Mouse (Mus musculus): ENCODE results near the gene Smarcc1. TPM values are rescaled to one million over a fixed set of nuclear protein-coding genes. Genes with fewer than 3 reads are reported as not detected.

The Smarcc1 gene
- polyA plus RNA-seq, 1 experiment from 2014 or later, result 190 TPM

DNA sequence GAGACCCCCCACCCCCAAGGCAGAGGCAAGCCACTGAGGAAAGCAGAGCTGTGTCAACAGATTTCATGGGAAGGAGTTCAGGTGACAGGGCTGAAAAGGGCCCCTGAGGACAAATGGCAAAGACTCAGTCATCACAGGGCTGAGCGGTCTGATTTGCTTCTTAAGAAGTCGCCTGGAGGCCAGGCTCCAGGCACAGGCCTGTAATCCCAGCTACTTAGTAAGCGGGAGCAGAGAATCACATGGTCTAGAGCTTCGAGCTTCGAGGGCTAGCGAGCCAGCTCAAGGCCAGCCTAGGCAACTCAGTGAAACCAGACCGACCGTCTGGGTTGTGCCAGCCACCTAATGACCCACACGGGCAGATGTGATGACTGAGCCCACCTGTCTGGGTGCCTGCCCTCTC, 147.5 kb downstream of the Smarcc1 start:
- 79% methylated on average over 9 of the region's 9 CpGs for WGBS
- no peak overlapping the region for H3K9ac ChIP-seq (ENCODE audit: low read length)
- no peaks in the 10 kb centered on the region for H3K9me3 ChIP-seq (ENCODE audit: control insufficient read depth, low read length)
- no peak overlapping the region for H3K27ac ChIP-seq (ENCODE audit: low read depth, low read length)
- no peak for ATAC-seq (replicated peaks; ENCODE audit: low FRiP score)
- no peaks in the 10 kb centered on the region for H3K4me1 ChIP-seq (replicated peaks; ENCODE audit: control insufficient read depth, insufficient read depth, low read length)
- no peaks in the 10 kb centered on the region for H3K36me3 ChIP-seq (ENCODE audit: control insufficient read depth, insufficient read depth, low read length)
- no peak overlapping the region for H3K4me2 ChIP-seq (ENCODE audit: low read depth, low read length, severe bottlenecking)
- no peak for DNase-seq (ENCODE audit: low spot score)
- no peak overlapping the region for H3K4me3 ChIP-seq (ENCODE audit: low read depth, low read length)
- no peaks in the 10 kb centered on the region for H3K27me3 ChIP-seq (ENCODE audit: control insufficient read depth, insufficient read depth, low read length)

DNA sequence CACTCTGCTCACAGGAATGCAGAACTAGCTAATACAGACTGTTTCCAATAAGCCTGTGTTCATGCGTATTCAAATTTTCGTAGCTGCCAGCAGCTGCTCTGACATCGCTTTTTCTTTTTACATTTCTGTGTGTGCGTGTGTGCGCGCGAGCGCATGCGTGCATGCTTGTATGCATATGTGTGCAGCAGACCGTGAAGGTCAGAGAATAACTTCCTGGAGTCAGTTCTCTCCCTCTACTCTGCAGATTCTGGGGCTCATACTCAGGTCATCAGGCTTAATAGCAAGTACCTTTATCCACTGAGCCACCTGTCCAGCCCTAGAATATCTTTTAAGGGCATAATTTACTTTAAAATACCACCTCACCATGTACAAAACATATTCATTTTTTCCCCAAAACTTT, 150.9 kb downstream of the Smarcc1 start:
- H3K4me3 ChIP-seq (ENCODE audit: low read depth, low read length), result no peak overlapping the region
- H3K36me3 ChIP-seq (ENCODE audit: control insufficient read depth, insufficient read depth, low read length), result no peaks in the 10 kb centered on the region
- no peak overlapping the region for H3K27ac ChIP-seq (ENCODE audit: low read depth, low read length)
- no peaks in the 10 kb centered on the region for H3K27me3 ChIP-seq (ENCODE audit: control insufficient read depth, insufficient read depth, low read length)
- H3K4me1 ChIP-seq (replicated peaks; ENCODE audit: control insufficient read depth, insufficient read depth, low read length), result no peaks in the 10 kb centered on the region
- H3K4me2 ChIP-seq (ENCODE audit: low read depth, low read length, severe bottlenecking), result no peak overlapping the region
- H3K9ac ChIP-seq (ENCODE audit: low read length), result no peak overlapping the region
- ATAC-seq (replicated peaks; ENCODE audit: low FRiP score) (no peak), DNase-seq (ENCODE audit: low spot score) (no peak)
- WGBS, result 92% methylated on average over 10 of the region's 10 CpGs
- H3K9me3 ChIP-seq (ENCODE audit: control insufficient read depth, low read length), result no peaks in the 10 kb centered on the region

DNA sequence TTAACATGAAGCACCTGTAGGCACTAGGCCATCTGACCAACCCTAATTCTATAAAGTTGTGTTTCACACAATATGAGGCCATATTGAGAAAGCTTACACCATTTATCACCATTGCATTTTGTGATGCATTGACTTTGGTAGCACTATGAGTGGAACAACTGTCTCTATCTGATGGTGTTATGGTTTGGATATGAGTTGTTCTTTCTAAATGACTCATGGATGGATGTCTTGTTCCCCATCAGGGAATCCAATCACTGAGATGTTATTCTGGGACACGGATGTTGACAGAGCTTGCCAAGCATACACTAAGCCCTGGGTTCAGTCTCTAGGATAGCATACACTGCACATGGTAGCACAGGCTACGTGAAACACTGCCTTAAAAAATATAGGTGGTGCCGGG, 154.8 kb downstream of the Smarcc1 start:
- 88% methylated on average over 3 of the region's 3 CpGs for WGBS
- Histone ChIP-seq H3K4me2 (ENCODE audit: low read depth, low read length, severe bottlenecking) (no peak overlapping the region), H3K4me3 (ENCODE audit: low read depth, low read length) (no peak overlapping the region), H3K27me3 (ENCODE audit: control insufficient read depth, insufficient read depth, low read length) (no peaks in the 10 kb centered on the region), H3K9ac (ENCODE audit: low read length) (no peak overlapping the region), H3K27ac (ENCODE audit: low read depth, low read length) (no peak overlapping the region), H3K9me3 (ENCODE audit: control insufficient read depth, low read length) (no peaks in the 10 kb centered on the region), H3K36me3 (ENCODE audit: control insufficient read depth, insufficient read depth, low read length) (no peaks in the 10 kb centered on the region), H3K4me1 (replicated peaks; ENCODE audit: control insufficient read depth, insufficient read depth, low read length) (no peaks in the 10 kb centered on the region)
- DNase-seq (ENCODE audit: low spot score) (no peak), ATAC-seq (replicated peaks; ENCODE audit: low FRiP score) (no peak)

DNA sequence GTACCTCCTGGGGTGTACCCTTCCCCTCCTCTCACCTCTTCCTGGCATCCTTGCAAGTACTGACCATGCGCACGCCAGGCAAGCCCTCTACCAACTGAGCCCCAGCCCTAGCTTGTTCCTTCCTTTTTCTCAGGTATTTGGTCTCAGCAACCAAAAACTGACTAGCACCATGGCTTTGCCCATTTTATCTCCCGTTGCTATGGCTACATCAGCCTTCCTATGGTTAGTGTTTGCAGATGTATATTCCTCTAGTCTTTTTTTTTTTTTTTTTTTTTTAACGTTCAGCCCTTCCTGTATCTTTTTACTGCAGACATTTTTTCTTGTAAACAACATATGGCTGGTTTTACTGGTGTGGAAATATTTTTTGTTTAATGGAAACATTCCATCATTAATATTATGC, 156.0 kb downstream of the Smarcc1 start:
- H3K9ac ChIP-seq (ENCODE audit: low read length), result no peak overlapping the region
- DNase-seq (ENCODE audit: low spot score), result no peak
- no peak overlapping the region for H3K4me2 ChIP-seq (ENCODE audit: low read depth, low read length, severe bottlenecking)
- no peaks in the 10 kb centered on the region for H3K4me1 ChIP-seq (replicated peaks; ENCODE audit: control insufficient read depth, insufficient read depth, low read length)
- no peaks in the 10 kb centered on the region for H3K9me3 ChIP-seq (ENCODE audit: control insufficient read depth, low read length)
- no peak overlapping the region for H3K4me3 ChIP-seq (ENCODE audit: low read depth, low read length)
- H3K36me3 ChIP-seq (ENCODE audit: control insufficient read depth, insufficient read depth, low read length), result no peaks in the 10 kb centered on the region
- no peak overlapping the region for H3K27ac ChIP-seq (ENCODE audit: low read depth, low read length)
- no peak for ATAC-seq (replicated peaks; ENCODE audit: low FRiP score)
- whole genome bisulfite sequencing, result 82% methylated on average over 4 of the region's 4 CpGs
- H3K27me3 ChIP-seq (ENCODE audit: control insufficient read depth, insufficient read depth, low read length), result no peaks in the 10 kb centered on the region

DNA sequence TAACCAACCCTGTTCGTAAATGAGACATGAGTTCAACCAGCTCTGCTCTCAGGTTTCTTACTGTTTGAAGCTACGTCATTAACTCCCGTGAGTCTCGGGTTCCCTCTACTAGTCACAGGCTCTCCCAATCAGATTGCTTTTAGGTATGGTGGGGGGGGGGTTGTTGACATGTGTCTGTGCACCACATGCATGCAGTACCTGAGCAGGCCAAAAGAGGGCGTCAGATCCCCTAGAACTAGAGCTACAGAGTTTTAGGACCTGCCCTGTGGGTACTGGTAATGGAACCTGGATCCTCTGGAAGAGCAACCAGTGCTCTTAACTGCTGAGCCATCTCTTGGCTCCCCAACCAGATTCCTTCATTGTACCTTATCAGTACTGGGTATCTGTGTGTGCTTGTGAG, 158.4 kb downstream of the Smarcc1 start:
- no peaks in the 10 kb centered on the region for H3K27me3 ChIP-seq (ENCODE audit: control insufficient read depth, insufficient read depth, low read length)
- 74% methylated on average over 5 of the region's 5 CpGs for whole genome bisulfite sequencing
- H3K4me1 ChIP-seq (replicated peaks; ENCODE audit: control insufficient read depth, insufficient read depth, low read length), result no peaks in the 10 kb centered on the region
- H3K4me2 ChIP-seq (ENCODE audit: low read depth, low read length, severe bottlenecking), result no peak overlapping the region
- ATAC-seq (replicated peaks; ENCODE audit: low FRiP score) (no peak), DNase-seq (ENCODE audit: low spot score) (no peak)
- H3K27ac ChIP-seq (ENCODE audit: low read depth, low read length), result no peak overlapping the region
- no peak overlapping the region for H3K4me3 ChIP-seq (ENCODE audit: low read depth, low read length)
- H3K9me3 ChIP-seq (ENCODE audit: control insufficient read depth, low read length), result no peaks in the 10 kb centered on the region
- H3K9ac ChIP-seq (ENCODE audit: low read length), result no peak overlapping the region
- H3K36me3 ChIP-seq (ENCODE audit: control insufficient read depth, insufficient read depth, low read length), result no peaks in the 10 kb centered on the region

DNA sequence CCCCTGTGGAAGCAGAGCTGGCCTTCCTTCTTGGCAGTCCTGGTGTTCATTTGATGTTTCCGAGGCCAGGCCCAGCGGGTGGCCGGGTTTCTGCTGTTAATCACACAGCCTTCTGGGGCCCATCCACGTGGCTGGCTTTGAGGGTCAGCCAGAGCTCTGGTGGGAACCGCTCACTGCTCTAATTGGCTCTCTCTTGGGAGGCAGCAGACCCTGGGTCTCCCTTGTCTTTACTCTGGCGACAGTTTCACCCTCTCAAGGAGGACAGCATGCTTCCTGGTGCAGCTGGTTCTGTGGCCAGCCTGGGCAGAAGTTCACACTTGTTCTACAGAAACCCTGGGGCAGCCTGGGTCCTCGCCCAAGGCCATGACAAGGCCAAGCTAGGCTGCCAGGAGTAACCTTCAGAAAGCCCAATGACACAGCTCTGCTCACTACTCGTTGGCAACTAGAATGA, 159.9 kb downstream of the Smarcc1 start:
- no peaks in the 10 kb centered on the region for H3K36me3 ChIP-seq (ENCODE audit: control insufficient read depth, insufficient read depth, low read length)
- DNase-seq (ENCODE audit: low spot score) (no peak), ATAC-seq (replicated peaks; ENCODE audit: low FRiP score) (no peak)
- no peaks in the 10 kb centered on the region for H3K9me3 ChIP-seq (ENCODE audit: control insufficient read depth, low read length)
- no peak overlapping the region for H3K9ac ChIP-seq (ENCODE audit: low read length)
- no peak overlapping the region for H3K27ac ChIP-seq (ENCODE audit: low read depth, low read length)
- H3K4me3 ChIP-seq (ENCODE audit: low read depth, low read length), result no peak overlapping the region
- H3K27me3 ChIP-seq (ENCODE audit: control insufficient read depth, insufficient read depth, low read length), result no peaks in the 10 kb centered on the region
- H3K4me2 ChIP-seq (ENCODE audit: low read depth, low read length, severe bottlenecking), result no peak overlapping the region
- H3K4me1 ChIP-seq (replicated peaks; ENCODE audit: control insufficient read depth, insufficient read depth, low read length), result no peaks in the 10 kb centered on the region
- WGBS, result 55% methylated on average over 8 of the region's 8 CpGs

DNA sequence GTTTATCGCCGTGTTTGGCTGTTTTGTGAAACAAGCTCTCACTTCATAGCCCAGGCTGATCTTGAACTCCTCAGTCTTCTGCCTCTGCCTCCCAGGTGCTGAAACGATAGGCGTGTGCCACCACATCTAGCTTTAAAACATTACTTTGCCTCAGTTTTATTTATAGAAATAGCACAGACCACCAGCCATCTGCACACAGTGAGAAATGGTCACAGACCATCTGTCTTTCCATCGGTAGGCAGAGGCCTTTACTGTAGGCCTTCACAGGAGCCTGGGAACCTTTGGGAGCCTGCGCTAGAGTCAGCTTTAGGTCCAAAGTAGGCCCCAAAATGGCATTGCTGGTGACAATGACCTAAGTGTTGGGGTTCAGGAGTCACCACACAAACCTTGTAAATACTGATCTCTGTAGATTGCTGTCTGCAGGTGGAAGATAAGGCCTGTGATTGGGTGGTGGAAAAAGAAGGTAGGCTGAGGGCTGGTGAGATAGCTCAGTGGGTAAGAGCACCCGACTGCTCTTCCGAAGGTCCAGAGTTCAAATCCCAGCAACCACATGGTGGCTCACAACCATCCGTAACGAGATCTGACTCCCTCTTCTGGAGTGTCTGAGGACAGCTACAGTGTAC, 166.7 kb downstream of the Smarcc1 start:
- Histone ChIP-seq H3K27ac (ENCODE audit: low read depth, low read length) (no peak overlapping the region), H3K27me3 (ENCODE audit: control insufficient read depth, insufficient read depth, low read length) (no peaks in the 10 kb centered on the region), H3K9me3 (ENCODE audit: control insufficient read depth, low read length) (no peaks in the 10 kb centered on the region), H3K9ac (ENCODE audit: low read length) (no peak overlapping the region), H3K36me3 (ENCODE audit: control insufficient read depth, insufficient read depth, low read length) (no peaks in the 10 kb centered on the region), H3K4me1 (replicated peaks; ENCODE audit: control insufficient read depth, insufficient read depth, low read length) (0 out of 2 replicates have a peak, but pooled peaks cover 2% of the 10 kb centered on the region), H3K4me3 (ENCODE audit: low read depth, low read length) (no peak overlapping the region), H3K4me2 (ENCODE audit: low read depth, low read length, severe bottlenecking) (no peak overlapping the region)
- DNase-seq (ENCODE audit: low spot score) (no peak), ATAC-seq (replicated peaks; ENCODE audit: low FRiP score) (no peak)
- 91% methylated on average over 8 of the region's 10 CpGs for whole genome bisulfite sequencing

DNA sequence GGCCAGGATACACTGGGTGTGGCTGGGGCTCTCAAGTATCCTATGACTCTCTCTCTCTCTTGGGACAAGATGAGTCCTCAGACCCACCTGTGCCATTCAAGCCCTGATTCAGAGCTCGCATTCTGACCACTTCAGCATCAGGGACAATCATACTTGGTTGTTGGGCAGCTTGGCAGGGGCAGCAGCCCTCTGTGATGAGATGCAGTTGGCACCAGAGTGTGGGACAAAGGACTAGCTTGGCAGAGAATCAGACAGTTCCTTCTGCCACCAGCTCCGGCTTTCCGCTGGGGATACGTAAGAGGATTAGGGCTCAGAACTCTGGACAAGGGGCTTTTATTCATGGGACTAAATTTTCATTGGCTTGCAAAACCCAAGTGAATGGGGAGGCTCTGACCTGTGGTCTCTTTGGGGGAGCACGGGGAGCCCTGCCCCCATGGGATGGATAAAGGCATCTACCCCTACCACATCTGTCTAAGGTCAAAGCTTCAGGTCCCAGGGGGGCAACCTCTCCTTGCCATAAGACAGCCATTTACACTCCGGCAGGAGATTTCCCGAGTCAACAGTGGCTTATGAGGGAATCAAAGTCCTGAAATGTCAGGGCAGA, 169.9 kb downstream of the Smarcc1 start:
- Histone ChIP-seq H3K27ac (ENCODE audit: low read depth, low read length) (no peak overlapping the region), H3K4me3 (ENCODE audit: low read depth, low read length) (no peak overlapping the region), H3K27me3 (ENCODE audit: control insufficient read depth, insufficient read depth, low read length) (no peaks in the 10 kb centered on the region), H3K4me1 (replicated peaks; ENCODE audit: control insufficient read depth, insufficient read depth, low read length) (0 out of 2 replicates have a peak, but pooled peaks cover 2% of the 10 kb centered on the region), H3K9ac (ENCODE audit: low read length) (no peak overlapping the region), H3K4me2 (ENCODE audit: low read depth, low read length, severe bottlenecking) (no peak overlapping the region), H3K36me3 (ENCODE audit: control insufficient read depth, insufficient read depth, low read length) (no peaks in the 10 kb centered on the region), H3K9me3 (ENCODE audit: control insufficient read depth, low read length) (no peaks in the 10 kb centered on the region)
- no peak for ATAC-seq (replicated peaks; ENCODE audit: low FRiP score)
- 39% methylated on average over 7 of the region's 7 CpGs for WGBS
- no peak for DNase-seq (ENCODE audit: low spot score)

All from forebrain, embryonic 11.5 days (tissue).